Mouse (Mus musculus) kidney, adult 2 months (tissue): ENCODE measurements at regions not wholly inside any gene's neighbourhood (a gene's known extent, or its start where the extent isn't known, plus 50 kb on each side); places are given as distances from the start of the nearest gene placed in this dataset.

ENCODE experiments used
- CTCF ChIP-seq: fragments of 200-500 bp; conservative IDR thresholded peaks from 2 replicates; pipeline ENCODE4 v1.5.1; 2011; ENCODE audit warnings: low read depth, mild to moderate bottlenecking, control low read depth, low read length, moderate library complexity, mixed read lengths; ENCODE audit not compliant: insufficient read depth, insufficient read length
- POLR2A ChIP-seq: fragments of 200-500 bp; IDR thresholded peaks from one replicate; pipeline ENCODE4 v1.6.1; 2011; ENCODE audit warnings: low read depth, low read length, control low read depth

- TF ChIP-seq CTCF (no peak), POLR2A (no peak)
Measured at GRCm38 (mm10) chr17:9743342-9743741, 73.8 kb upstream of the Pabpc6 start.
